Mouse (Mus musculus) frontal cortex, postnatal 36 days (tissue): ENCODE data around the gene Lpxn.
A peak's percentile ranks its signal among the peaks of the same experiment; 100 is the strongest.

ENCODE experiments used
- DNase-seq, 2 experiments: peaks; one replicate each; pipeline ENCODE4 v3.0.0; 2022; ENCODE audit warnings: low spot score in 2 of 2

The Lpxn gene

GRCm38 (mm10) chr19:12795511-12796327, at the start of gene Lpxn, which contains the start of gene Zfp91:
TSS of gene Lpxn (plus strand) at chr19:12796193.
TSS of gene Zfp91 (minus strand) at chr19:12796126.
- peak; percentile 95 to 98 for DNase-seq

GRCm38 (mm10) chr19:12756286-12756685, 39.7 kb upstream of the Lpxn start:
- no peak for DNase-seq

- DNase-seq = no peak
Measured at GRCm38 (mm10) chr19:12758936-12759478, 37.0 kb upstream of the Lpxn start.

- DNase-seq = peak; percentile 35 to 55
Measured at GRCm38 (mm10) chr19:12759656-12760055, 36.3 kb upstream of the Lpxn start.

GRCm38 (mm10) chr19:12762212-12763130, 33.5 kb upstream of the Lpxn start:
- no peak for DNase-seq

- DNase-seq = no peak
Measured at GRCm38 (mm10) chr19:12765308-12765707, 30.7 kb upstream of the Lpxn start, which contains the start of gene Cntf. TSS of gene Cntf (minus strand) at chr19:12765632.

GRCm38 (mm10) chr19:12770888-12771287, 25.1 kb upstream of the Lpxn start:
- no peak for DNase-seq

- no peak for DNase-seq
Measured at GRCm38 (mm10) chr19:12780437-12780836, 15.6 kb upstream of the Lpxn start.

- peak in 1 of 2 experiments; percentile 36 for DNase-seq
Measured at GRCm38 (mm10) chr19:12786803-12787395, 9.1 kb upstream of the Lpxn start.

GRCm38 (mm10) chr19:12787721-12788120, 8.3 kb upstream of the Lpxn start:
- no peak for DNase-seq

GRCm38 (mm10) chr19:12792374-12792773, 3.6 kb upstream of the Lpxn start:
- no peak for DNase-seq

- DNase-seq = peak; percentile 95
Measured at GRCm38 (mm10) chr19:12794056-12795044, 1.6 kb upstream of the Lpxn start.

GRCm38 (mm10) chr19:12795110-12795509, 883 bp upstream of the Lpxn start:
- peak in 1 of 2 experiments; percentile 29 for DNase-seq

- DNase-seq = peak in 1 of 2 experiments; percentile 71
Measured at GRCm38 (mm10) chr19:12796328-12796931, 437 bp downstream of the Lpxn start.

- peak in 1 of 2 experiments; percentile 48 for DNase-seq
Measured at GRCm38 (mm10) chr19:12797071-12797470, 1.1 kb downstream of the Lpxn start.

GRCm38 (mm10) chr19:12798404-12798803, 2.4 kb downstream of the Lpxn start:
- no peak for DNase-seq

- no peak for DNase-seq
Measured at GRCm38 (mm10) chr19:12799081-12799480, 3.1 kb downstream of the Lpxn start.

GRCm38 (mm10) chr19:12800621-12801020, 4.6 kb downstream of the Lpxn start:
- DNase-seq = no peak

GRCm38 (mm10) chr19:12801046-12801445, 5.1 kb downstream of the Lpxn start:
- no peak for DNase-seq

- peak in 1 of 2 experiments; percentile 58 for DNase-seq
Measured at GRCm38 (mm10) chr19:12802830-12803229, 6.8 kb downstream of the Lpxn start.
